Mouse (Mus musculus): Measurements from ENCODE around the gene Scn4a.

GRCm38 (mm10) chr11:106354181-106354580, 1.1 kb upstream of the Scn4a start:
- no peak for TF ChIP-seq POLR2A (IDR thresholded peaks at IDR 0.05; ENCODE audit: insufficient read depth, low read depth, low read length)
- no peak for TF ChIP-seq CTCF (IDR thresholded peaks at IDR 0.05)
- TF ChIP-seq EP300 (IDR thresholded peaks at IDR 0.05; ENCODE audit: insufficient read depth, low read depth, low read length), result no peak
